Mouse (Mus musculus) hindbrain, postnatal 0 days (tissue): ENCODE results near the gene Il1rl2. TPM values are rescaled to one million over a fixed set of nuclear protein-coding genes. Genes with fewer than 3 reads are reported as not detected.

Experiments used
- ATAC-seq: fragments of 200-750 bp; cut with Nextera tagmentation; 2 replicates; pipeline ENCODE4 v1.8.0; 2017; ENCODE audit warnings: mild to moderate bottlenecking, moderate TSS enrichment, moderate library complexity
- DNase-seq: peaks from one replicate; pipeline ENCODE4 v3.0.0-alpha.2; 2015; ENCODE audit warnings: low spot score
- H3K27ac ChIP-seq: fragments of 300-500 bp; sonication (generic); 2 replicates; pipeline ENCODE4 v1.5.1; 2014; ENCODE audit warnings: mild to moderate bottlenecking
- H3K27me3 ChIP-seq: fragments of 300-500 bp; sonication (generic); 2 replicates; pipeline ENCODE4 v1.6.1; 2014; ENCODE audit warnings: low read length, mixed read lengths; ENCODE audit not compliant: insufficient read depth
- H3K36me3 ChIP-seq: fragments of 300-500 bp; sonication (generic); 2 replicates; pipeline ENCODE4 v1.6.1; 2014; ENCODE audit warnings: low read length, mixed read lengths; ENCODE audit not compliant: insufficient read depth
- H3K4me1 ChIP-seq: fragments of 300-500 bp; sonication (generic); 2 replicates; pipeline ENCODE4 v1.6.1; 2014; ENCODE audit warnings: antibody characterized with exemption, low read length, mixed read lengths; ENCODE audit not compliant: insufficient read depth
- H3K4me2 ChIP-seq: fragments of 300-500 bp; sonication (generic); 2 replicates; pipeline ENCODE4 v1.6.1; 2014; ENCODE audit warnings: low read depth, mild to moderate bottlenecking, low read length, moderate library complexity, mixed read lengths
- H3K4me3 ChIP-seq: fragments of 300-500 bp; sonication (generic); 2 replicates; pipeline ENCODE4 v1.5.1; 2014; ENCODE audit warnings: low read length
- H3K9ac ChIP-seq: fragments of 300-500 bp; sonication (generic); replicated peaks from 2 replicates; pipeline ENCODE4 v1.6.1; 2014; ENCODE audit warnings: mild to moderate bottlenecking, low read length, moderate library complexity, mixed read lengths
- H3K9me3 ChIP-seq: fragments of 300-500 bp; sonication (generic); 2 replicates; pipeline ENCODE4 v1.6.1; 2016; ENCODE audit warnings: low read length, mixed read lengths
- CTCF ChIP-seq: IDR thresholded peaks from 2 replicates; pipeline ENCODE4 v1.5.1; 2016; ENCODE audit warnings: antibody characterized with exemption, control low read depth, low read depth
- WGBS: fragments of 180-500 bp; shearing (Covaris S2); extraction: QIAGEN DNeasy Blood & Tissue Kit; methylation state at CpG from one replicate; pipeline ENCODE4 v1.1.7; 2014; 5-methylcytosine and 5-hydroxymethylcytosine counted together
- polyA plus RNA-seq: library from polyadenylated mRNA; unstranded; fragments of >200 nt; fragmentation: Nextera tagmentation; extraction: Ambion mirVana; gene quantifications from 2 replicates; pipeline ENCODE4 v1.2.1, GENCODE M21; 2015
- total RNA-seq: library from RNA; depleted of rRNA; stranded (reverse); fragments of >200 nt; gene quantifications from 2 replicates; pipeline ENCODE4 v1.2.3, GENCODE M21; 2014

Gene Il1rl2
- total and polyA plus RNA-seq, 2 experiments from 2014 or later = 0.42 to 0.76 TPM

GRCm38 (mm10) chr1:40306111-40306510, 18.3 kb upstream of the Il1rl2 start:
- ATAC-seq = no peak
- 78% methylated on average over 2 of the region's 2 CpGs for WGBS
- Histone ChIP-seq H3K4me1 (no peaks in the 10 kb centered on the region), H3K27me3 (no peaks in the 10 kb centered on the region), H3K4me2 (no peak overlapping the region), H3K4me3 (no peak overlapping the region), H3K36me3 (no peaks in the 10 kb centered on the region), H3K9ac (no peak overlapping the region), H3K27ac (no peak overlapping the region), H3K9me3 (no peaks in the 10 kb centered on the region)
- no peak for TF ChIP-seq CTCF
- DNase-seq = no peak

DNA sequence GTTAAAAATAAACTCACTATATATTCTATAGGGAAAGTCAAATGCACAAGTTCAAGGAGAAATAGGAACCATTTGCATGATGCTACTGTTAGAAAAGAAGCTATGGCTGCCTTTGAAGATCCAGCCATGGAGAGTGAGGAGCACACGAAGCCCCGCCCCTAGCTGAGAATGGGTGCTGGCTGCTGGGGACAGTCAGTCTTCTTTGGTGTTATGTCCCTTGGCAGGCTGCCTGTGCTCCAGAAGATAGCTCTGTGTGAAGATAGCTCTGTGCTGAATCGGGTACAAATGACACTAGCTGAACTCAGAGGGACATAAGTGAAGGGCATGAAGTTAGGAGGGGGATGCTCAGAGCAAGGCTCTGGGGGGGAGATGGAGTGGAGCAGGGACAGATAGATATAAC, 13.3 kb upstream of the Il1rl2 start:
- H3K27ac ChIP-seq = no peak overlapping the region

GRCm38 (mm10) chr1:40311625-40312024, 12.8 kb upstream of the Il1rl2 start:
- DNase-seq (no peak), ATAC-seq (no peak)
- H3K27ac ChIP-seq = no peak overlapping the region
- no peaks in the 10 kb centered on the region for H3K36me3 ChIP-seq
- no peaks in the 10 kb centered on the region for H3K4me1 ChIP-seq
- no peak for TF ChIP-seq CTCF
- no peak overlapping the region for H3K4me2 ChIP-seq
- no peaks in the 10 kb centered on the region for H3K9me3 ChIP-seq
- 74% methylated on average over 2 of the region's 2 CpGs for WGBS
- no peaks in the 10 kb centered on the region for H3K27me3 ChIP-seq
- no peak overlapping the region for H3K4me3 ChIP-seq
- no peak overlapping the region for H3K9ac ChIP-seq

More for the DNA sequence above, 13.3 kb upstream of the Il1rl2 start:
- H3K27me3 ChIP-seq = no peaks in the 10 kb centered on the region
- H3K4me3 ChIP-seq = no peak overlapping the region
- H3K4me1 ChIP-seq = no peaks in the 10 kb centered on the region
- no peak overlapping the region for H3K9ac ChIP-seq
- H3K36me3 ChIP-seq = no peaks in the 10 kb centered on the region
- ATAC-seq (no peak), DNase-seq (no peak)
- no peak for TF ChIP-seq CTCF
- WGBS = 82% methylated on average over 3 of the region's 3 CpGs
- H3K4me2 ChIP-seq = no peak overlapping the region
- no peaks in the 10 kb centered on the region for H3K9me3 ChIP-seq

DNA sequence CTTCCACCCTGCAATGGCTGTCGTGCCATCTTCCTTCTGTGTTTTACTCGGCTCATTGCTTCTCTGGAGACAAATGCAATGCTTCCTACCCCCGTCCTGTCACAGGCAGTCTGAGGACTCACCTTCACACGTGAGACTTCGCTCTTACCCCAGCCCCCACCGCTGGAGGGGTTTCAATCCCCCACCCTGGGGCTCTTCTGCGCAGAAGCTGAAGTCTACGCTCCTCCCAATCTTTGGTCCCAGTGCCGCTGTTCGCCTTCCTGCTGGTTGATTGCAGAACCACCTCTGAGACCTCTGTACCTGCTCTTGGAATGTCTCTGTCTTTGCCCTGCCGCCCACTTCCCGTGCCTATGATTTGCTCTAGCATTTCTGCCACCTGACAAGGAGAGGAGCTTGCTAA, 10.4 kb upstream of the Il1rl2 start:
- Histone ChIP-seq H3K9me3 (no peaks in the 10 kb centered on the region), H3K36me3 (no peaks in the 10 kb centered on the region), H3K9ac (no peak overlapping the region), H3K4me2 (no peak overlapping the region), H3K4me3 (no peak overlapping the region), H3K27ac (no peak overlapping the region), H3K4me1 (no peaks in the 10 kb centered on the region), H3K27me3 (no peaks in the 10 kb centered on the region)
- no peak for TF ChIP-seq CTCF
- no peak for DNase-seq
- WGBS = 79% methylated on average over 12 of the region's 12 CpGs
- no peak for ATAC-seq

GRCm38 (mm10) chr1:40317657-40318056, 6.8 kb upstream of the Il1rl2 start:
- ATAC-seq (no peak), DNase-seq (no peak)
- H3K4me2 ChIP-seq = no peak overlapping the region
- no peaks in the 10 kb centered on the region for H3K27me3 ChIP-seq
- H3K27ac ChIP-seq = no peak overlapping the region
- no peak overlapping the region for H3K4me3 ChIP-seq
- no peaks in the 10 kb centered on the region for H3K9me3 ChIP-seq
- H3K36me3 ChIP-seq = no peaks in the 10 kb centered on the region
- WGBS = 88% methylated on average over 8 of the region's 8 CpGs
- no peak overlapping the region for H3K9ac ChIP-seq
- no peaks in the 10 kb centered on the region for H3K4me1 ChIP-seq
- TF ChIP-seq CTCF = no peak

DNA sequence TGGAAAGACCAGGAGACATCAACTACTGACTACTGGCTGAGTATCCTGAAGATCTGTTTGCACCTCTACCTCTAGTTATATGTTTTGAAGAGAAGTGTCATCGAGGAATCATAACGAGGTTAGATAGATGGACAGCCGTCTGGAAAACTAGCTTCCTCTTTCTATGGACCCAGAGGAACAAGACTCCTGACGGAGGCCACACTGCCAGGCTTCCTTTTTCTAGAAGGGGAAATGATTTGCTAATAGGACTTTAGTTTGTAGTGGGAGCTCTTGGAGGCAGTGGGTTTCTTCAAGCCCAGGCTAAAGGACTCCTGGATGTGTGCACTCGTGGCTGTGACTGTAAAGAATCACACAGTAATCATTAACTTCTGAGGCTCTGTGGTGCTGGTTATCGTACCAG, 2.6 kb upstream of the Il1rl2 start:
- peaks cover 17% of the 10 kb centered on the region for H3K27me3 ChIP-seq
- WGBS = 82% methylated on average over 6 of the region's 6 CpGs
- H3K4me1 ChIP-seq = peaks cover 5% of the 10 kb centered on the region; the same call in 1 of the 2 replicates
- no peak overlapping the region for H3K9ac ChIP-seq
- no peak overlapping the region for H3K4me3 ChIP-seq
- ATAC-seq (no peak), DNase-seq (no peak)
- H3K4me2 ChIP-seq = no peak overlapping the region
- TF ChIP-seq CTCF = no peak
- H3K36me3 ChIP-seq = no peaks in the 10 kb centered on the region
- no peaks in the 10 kb centered on the region for H3K9me3 ChIP-seq
- H3K27ac ChIP-seq = no peak overlapping the region

- Histone ChIP-seq H3K27ac (no peak overlapping the region), H3K9ac (no peak overlapping the region), H3K27me3 (peaks cover 19% of the 10 kb centered on the region), H3K4me1 (peaks cover 5% of the 10 kb centered on the region; the same call in 1 of the 2 replicates), H3K4me2 (no peak overlapping the region), H3K9me3 (no peaks in the 10 kb centered on the region), H3K4me3 (no peak overlapping the region), H3K36me3 (no peaks in the 10 kb centered on the region)
- DNase-seq (no peak), ATAC-seq (no peak)
- TF ChIP-seq CTCF = no peak
- 96% methylated on average over 3 of the region's 3 CpGs for WGBS
These were observed 1.9 kb upstream of the Il1rl2 start for GRCm38 (mm10) chr1:40322543-40322942.
